Mouse (Mus musculus) stomach, embryonic 15.5 days (tissue): ENCODE results near the gene Rrp7a. TPM values are rescaled to one million over a fixed set of nuclear protein-coding genes. Genes with fewer than 3 reads are reported as not detected.

Experiments
- ATAC-seq: fragments of 200-750 bp; cut with Nextera tagmentation; 2 replicates; pipeline ENCODE4 v1.8.0; 2017; ENCODE audit warnings: low read depth, moderate number of reproducible peaks, moderate TSS enrichment; ENCODE audit not compliant: insufficient read depth, low FRiP score
- H3K27ac ChIP-seq: fragments of 300-500 bp; sonication (generic); 2 replicates; pipeline ENCODE4 v1.5.1; 2015; ENCODE audit warnings: mild to moderate bottlenecking, inconsistent platforms
- H3K27me3 ChIP-seq: fragments of 300-500 bp; sonication (generic); replicated peaks from 2 replicates; pipeline ENCODE4 v1.6.1; 2015; ENCODE audit warnings: inconsistent platforms
- H3K36me3 ChIP-seq: fragments of 300-500 bp; sonication (generic); 2 replicates; pipeline ENCODE4 v1.6.1; 2015; ENCODE audit warnings: inconsistent platforms
- H3K4me1 ChIP-seq: fragments of 300-500 bp; sonication (generic); 2 replicates; pipeline ENCODE4 v1.6.1; 2015; ENCODE audit warnings: inconsistent platforms
- H3K4me2 ChIP-seq: fragments of 300-500 bp; sonication (generic); 2 replicates; pipeline ENCODE4 v1.6.1; 2015; ENCODE audit warnings: mild to moderate bottlenecking, inconsistent platforms
- H3K4me3 ChIP-seq: fragments of 300-500 bp; sonication (generic); replicated peaks from 2 replicates; pipeline ENCODE4 v1.5.1; 2015; ENCODE audit warnings: inconsistent platforms
- H3K9ac ChIP-seq: fragments of 300-500 bp; sonication (generic); 2 replicates; pipeline ENCODE4 v1.6.1; 2015; ENCODE audit warnings: inconsistent platforms
- H3K9me3 ChIP-seq: fragments of 300-500 bp; sonication (generic); 2 replicates; pipeline ENCODE4 v1.6.1; 2016; ENCODE audit warnings: inconsistent platforms
- WGBS: fragments of 180-500 bp; shearing (Covaris S2); methylation state at CpG from one replicate; pipeline ENCODE4 v1.1.7; 2015; 5-methylcytosine and 5-hydroxymethylcytosine counted together
- polyA plus RNA-seq: library from polyadenylated mRNA; unstranded; fragments of >200 nt; fragmentation: Nextera tagmentation; extraction: Ambion mirVana; gene quantifications from 2 replicates; pipeline ENCODE4 v1.2.1, GENCODE M21; 2015

The Rrp7a gene
- polyA plus RNA-seq, 1 experiment from 2014 or later, result 56.0 TPM

DNA sequence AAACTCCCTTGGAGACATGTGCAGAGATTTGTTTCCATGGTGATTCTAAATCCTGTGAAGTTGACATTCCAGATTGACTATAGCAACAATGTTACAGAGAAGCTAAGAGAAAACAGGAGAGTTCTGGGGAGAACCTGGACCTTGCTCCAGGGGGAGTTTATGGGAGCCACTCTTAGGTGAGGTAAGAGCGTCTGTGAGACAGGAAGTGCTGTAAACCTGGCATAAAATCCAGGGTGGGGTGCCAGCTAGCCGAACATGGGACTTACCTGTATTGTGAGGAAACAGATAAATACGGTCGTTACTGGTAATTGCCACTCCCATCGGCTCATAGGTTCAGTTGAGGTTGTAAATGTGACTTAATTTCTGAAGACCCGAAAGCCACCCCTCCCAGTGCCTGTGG is 16.2 kb downstream of the Rrp7a start:
- H3K9me3 ChIP-seq, result no peaks in the 10 kb centered on the region
- no peak overlapping the region for H3K4me3 ChIP-seq
- no peak for ATAC-seq
- no peak overlapping the region for H3K4me2 ChIP-seq
- WGBS, result 70% methylated on average over 6 of the region's 6 CpGs
- no peak overlapping the region for H3K9ac ChIP-seq
- no peak overlapping the region for H3K27ac ChIP-seq
- H3K36me3 ChIP-seq, result 0 out of 2 replicates have a peak, but pooled peaks cover 4% of the 10 kb centered on the region
- no peaks in the 10 kb centered on the region for H3K27me3 ChIP-seq
- no peaks in the 10 kb centered on the region for H3K4me1 ChIP-seq

DNA sequence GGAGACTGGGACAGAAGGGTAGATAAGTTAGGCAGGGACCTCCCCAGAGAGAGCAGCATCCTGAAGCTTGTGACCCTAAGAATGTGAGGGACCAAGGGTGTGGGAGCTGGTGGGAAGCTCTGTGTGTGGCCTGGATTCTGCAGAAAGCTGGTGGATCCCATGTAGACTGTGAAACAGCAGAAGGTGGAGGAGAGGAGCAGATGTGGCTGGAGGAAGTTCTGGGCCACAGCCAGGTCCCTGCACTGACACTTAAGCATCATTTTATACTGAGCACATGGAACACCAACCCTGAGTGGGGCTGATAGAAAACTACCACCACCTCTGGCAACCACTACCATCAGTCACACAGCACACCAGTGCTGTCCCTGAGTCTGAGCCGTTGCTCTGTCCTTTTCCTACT is 19.5 kb downstream of the Rrp7a start:
- no peaks in the 10 kb centered on the region for H3K9me3 ChIP-seq
- no peak for ATAC-seq
- no peak overlapping the region for H3K9ac ChIP-seq
- no peak overlapping the region for H3K27ac ChIP-seq
- no peaks in the 10 kb centered on the region for H3K27me3 ChIP-seq
- H3K4me1 ChIP-seq, result peaks cover 6% of the 10 kb centered on the region; the same call in 1 of the 2 replicates
- H3K4me2 ChIP-seq, result no peak overlapping the region
- no peaks in the 10 kb centered on the region for H3K36me3 ChIP-seq
- no peak overlapping the region for H3K4me3 ChIP-seq
- 56% methylated on average over 1 of the region's 1 CpGs for WGBS

DNA sequence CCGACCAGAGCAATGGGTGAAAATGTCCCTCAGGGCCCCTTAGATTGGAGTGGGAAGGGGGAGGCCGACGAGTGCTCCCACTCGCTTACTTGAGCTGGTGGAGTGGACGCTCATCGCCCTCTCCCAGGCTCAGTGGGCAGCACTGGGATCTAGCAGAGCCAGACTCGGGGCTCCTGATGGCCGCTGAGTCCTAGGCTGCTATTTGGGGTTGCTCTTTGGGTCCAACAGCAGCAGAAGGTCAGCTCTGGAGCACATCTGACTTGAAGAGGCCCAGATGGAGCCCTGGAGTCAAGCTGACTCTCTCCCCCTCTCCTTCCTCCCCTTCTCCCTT is 22.3 kb downstream of the Rrp7a start:
- Histone ChIP-seq H3K4me1 (peaks cover 6% of the 10 kb centered on the region; the same call in 1 of the 2 replicates), H3K9ac (peak overlapping the region; percentile 75), H3K27ac (peak overlapping the region; percentile 60; the same call in 1 of the 2 replicates), H3K27me3 (no peaks in the 10 kb centered on the region), H3K9me3 (no peaks in the 10 kb centered on the region), H3K36me3 (no peaks in the 10 kb centered on the region), H3K4me3 (peak overlapping the region; percentile 66), H3K4me2 (peak overlapping the region; percentile 91)
- ATAC-seq, result peak; percentile 16; the same call in 1 of the 2 replicates
- 2% methylated on average over 8 of the region's 8 CpGs for WGBS

DNA sequence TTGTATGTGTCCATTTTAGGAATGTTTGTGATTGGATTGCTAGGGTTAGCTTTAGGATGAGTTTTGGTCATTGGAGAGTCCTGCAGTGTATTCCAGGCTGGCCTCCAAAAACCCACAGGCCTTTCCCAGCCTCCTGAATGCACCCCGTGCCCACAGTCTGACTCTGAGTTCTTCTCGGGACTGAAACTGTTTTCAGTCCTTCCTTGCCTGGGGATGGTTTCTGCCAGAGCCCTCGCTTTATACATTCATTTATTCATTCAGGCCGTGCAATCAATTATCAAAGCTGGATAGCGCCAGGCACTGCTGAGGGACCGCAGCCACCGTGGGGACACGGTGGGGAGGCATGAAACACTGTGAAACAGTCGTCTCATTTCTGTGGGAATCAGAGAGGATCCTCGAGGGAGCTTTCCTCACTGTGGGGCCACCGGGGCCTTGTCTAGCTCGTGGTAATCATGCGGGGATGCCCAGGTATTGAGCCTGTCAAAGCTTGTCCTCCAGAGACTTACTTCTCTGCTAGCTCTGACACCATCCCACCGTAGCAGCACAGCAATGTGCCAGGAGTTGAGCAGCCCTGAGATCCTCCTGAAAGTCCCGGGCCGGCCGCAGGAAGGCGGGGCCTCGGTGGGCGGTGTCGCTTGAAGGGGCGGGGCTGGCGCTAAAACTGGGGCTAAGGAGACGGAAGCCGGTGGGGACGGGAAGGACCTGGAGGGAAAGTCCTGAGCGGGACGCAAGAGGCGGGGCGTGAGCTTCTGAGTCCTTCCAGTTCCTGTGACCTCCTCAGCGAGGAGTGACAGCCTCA is 22.9 kb downstream of the Rrp7a start:
- peak overlapping the region; percentile 66 for H3K4me3 ChIP-seq
- 3% methylated on average over 31 of the region's 31 CpGs for WGBS

DNA sequence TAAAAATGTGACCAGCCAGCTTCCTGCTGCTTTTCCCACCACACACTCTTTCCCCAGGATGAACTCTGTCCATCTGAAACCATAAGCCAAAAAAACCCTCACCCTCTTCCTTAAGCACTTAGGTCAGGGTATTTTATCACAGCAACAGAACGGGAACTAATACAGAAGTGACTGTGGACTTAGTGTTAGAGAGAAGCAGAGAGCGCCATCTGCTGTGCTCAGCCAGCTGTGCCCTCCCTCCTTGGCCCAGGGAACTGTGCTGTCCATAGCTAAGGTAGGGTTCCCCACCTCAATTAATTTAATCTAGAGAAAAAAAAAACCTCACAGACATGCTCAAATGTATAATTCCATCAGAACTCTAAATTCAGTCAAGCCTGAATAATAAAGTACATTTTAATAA is 26.7 kb downstream of the Rrp7a start:
- H3K4me1 ChIP-seq, result peaks cover 6% of the 10 kb centered on the region; the same call in 1 of the 2 replicates
- no peaks in the 10 kb centered on the region for H3K9me3 ChIP-seq
- no peak overlapping the region for H3K27ac ChIP-seq
- ATAC-seq, result no peak
- no peak overlapping the region for H3K4me3 ChIP-seq
- H3K36me3 ChIP-seq, result no peaks in the 10 kb centered on the region
- WGBS, result 53% methylated on average over 2 of the region's 2 CpGs
- H3K4me2 ChIP-seq, result no peak overlapping the region
- H3K9ac ChIP-seq, result no peak overlapping the region
- no peaks in the 10 kb centered on the region for H3K27me3 ChIP-seq

More for the DNA sequence above, 22.9 kb downstream of the Rrp7a start:
- peaks cover 6% of the 10 kb centered on the region; the same call in 1 of the 2 replicates for H3K4me1 ChIP-seq
- no peaks in the 10 kb centered on the region for H3K27me3 ChIP-seq
- peak; percentile 92 for ATAC-seq
- peak overlapping the region; percentile 60; the same call in 1 of the 2 replicates for H3K27ac ChIP-seq
- H3K36me3 ChIP-seq, result no peaks in the 10 kb centered on the region
- H3K9ac ChIP-seq, result peak overlapping the region; percentile 75
- no peaks in the 10 kb centered on the region for H3K9me3 ChIP-seq
- peak overlapping the region; percentile 91 for H3K4me2 ChIP-seq

DNA sequence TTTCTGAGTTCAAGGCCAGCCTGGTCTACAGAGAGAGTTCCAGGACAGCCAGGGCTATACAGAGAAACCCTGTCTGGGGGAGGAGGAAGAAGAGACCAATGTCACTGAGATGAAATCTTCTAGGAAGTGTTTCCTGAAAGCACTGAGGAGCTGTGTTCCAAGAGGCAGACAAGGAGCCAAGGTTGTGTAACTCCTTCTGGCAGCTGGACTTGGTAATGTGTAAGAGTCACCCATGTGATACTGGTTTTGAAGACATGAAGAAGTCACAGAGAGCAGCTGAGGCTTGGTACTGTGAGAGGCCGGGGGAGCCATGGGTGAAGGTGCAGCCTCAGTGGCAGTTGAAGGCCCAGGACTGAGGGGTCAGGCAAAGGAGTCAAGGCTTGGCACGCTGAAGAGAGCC is 28.9 kb downstream of the Rrp7a start:
- H3K4me1 ChIP-seq, result peaks cover 8% of the 10 kb centered on the region; the same call in 1 of the 2 replicates
- H3K4me2 ChIP-seq, result no peak overlapping the region
- H3K36me3 ChIP-seq, result no peaks in the 10 kb centered on the region
- no peak overlapping the region for H3K4me3 ChIP-seq
- H3K27me3 ChIP-seq, result 0 out of 2 replicates have a peak, but pooled peaks cover 11% of the 10 kb centered on the region
- ATAC-seq, result no peak
- H3K9ac ChIP-seq, result no peak overlapping the region
- 67% methylated on average over 2 of the region's 2 CpGs for WGBS
- no peaks in the 10 kb centered on the region for H3K9me3 ChIP-seq
- H3K27ac ChIP-seq, result no peak overlapping the region

DNA sequence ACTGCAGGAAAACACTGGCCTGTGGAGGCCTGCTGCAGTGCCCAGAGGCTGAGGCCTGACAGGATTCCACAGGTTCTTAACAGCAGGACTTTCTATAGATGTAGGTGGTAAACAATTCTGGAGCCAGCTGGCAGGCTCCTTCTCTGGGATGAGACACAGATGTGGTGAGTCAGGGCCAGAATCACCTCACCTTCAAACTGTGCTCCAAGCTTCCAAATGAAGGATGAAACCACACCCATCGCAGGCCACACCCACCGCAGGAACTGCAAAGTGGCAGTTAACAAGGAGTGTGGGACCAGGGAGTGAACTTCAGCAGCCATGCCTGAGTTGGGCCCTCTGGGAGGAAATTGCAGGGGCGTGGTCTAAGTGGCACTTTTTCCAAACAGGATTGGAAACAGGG is 31.7 kb downstream of the Rrp7a start:
- H3K36me3 ChIP-seq, result no peaks in the 10 kb centered on the region
- no peak overlapping the region for H3K9ac ChIP-seq
- 0 out of 2 replicates have a peak, but pooled peaks cover 11% of the 10 kb centered on the region for H3K27me3 ChIP-seq
- H3K27ac ChIP-seq, result no peak overlapping the region
- WGBS, result 47% methylated on average over 3 of the region's 3 CpGs
- H3K4me2 ChIP-seq, result no peak overlapping the region
- H3K9me3 ChIP-seq, result no peaks in the 10 kb centered on the region
- H3K4me3 ChIP-seq, result no peak overlapping the region
- H3K4me1 ChIP-seq, result peaks cover 8% of the 10 kb centered on the region; the same call in 1 of the 2 replicates
- ATAC-seq, result 0 out of 2 replicates have a peak, but pooled peaks have one; percentile 35

DNA sequence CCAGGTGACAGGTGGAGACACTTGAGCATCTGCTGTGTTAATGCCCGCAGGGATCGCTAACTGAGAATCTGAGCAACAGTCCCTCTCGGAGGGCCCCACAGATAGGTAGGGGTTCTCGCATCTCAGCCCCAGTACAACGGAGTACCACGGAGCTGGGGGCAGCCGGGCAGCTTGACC is 33.3 kb downstream of the Rrp7a start, which contains the start of gene Serhl:
Serhl (plus strand) TSS at position 78 of the 177 bp plus-strand sequence.
- Histone ChIP-seq H3K9ac (no peak within 1 kb of the TSS), H3K27me3 (0 out of 2 replicates have a peak, but pooled peaks cover 11% of the 10 kb centered on the region), H3K27ac (no peak within 1 kb of the TSS), H3K4me1 (peaks cover 8% of the 10 kb centered on the region; the same call in 1 of the 2 replicates), H3K9me3 (no peaks in the 10 kb centered on the region), H3K4me3 (no peak within 1 kb of the TSS), H3K36me3 (no peaks in the 10 kb centered on the region), H3K4me2 (peak within 1 kb of the TSS; percentile 28; the same call in 1 of the 2 replicates)
- 23% methylated on average over 7 of the region's 7 CpGs for WGBS
- ATAC-seq, result no peak

DNA sequence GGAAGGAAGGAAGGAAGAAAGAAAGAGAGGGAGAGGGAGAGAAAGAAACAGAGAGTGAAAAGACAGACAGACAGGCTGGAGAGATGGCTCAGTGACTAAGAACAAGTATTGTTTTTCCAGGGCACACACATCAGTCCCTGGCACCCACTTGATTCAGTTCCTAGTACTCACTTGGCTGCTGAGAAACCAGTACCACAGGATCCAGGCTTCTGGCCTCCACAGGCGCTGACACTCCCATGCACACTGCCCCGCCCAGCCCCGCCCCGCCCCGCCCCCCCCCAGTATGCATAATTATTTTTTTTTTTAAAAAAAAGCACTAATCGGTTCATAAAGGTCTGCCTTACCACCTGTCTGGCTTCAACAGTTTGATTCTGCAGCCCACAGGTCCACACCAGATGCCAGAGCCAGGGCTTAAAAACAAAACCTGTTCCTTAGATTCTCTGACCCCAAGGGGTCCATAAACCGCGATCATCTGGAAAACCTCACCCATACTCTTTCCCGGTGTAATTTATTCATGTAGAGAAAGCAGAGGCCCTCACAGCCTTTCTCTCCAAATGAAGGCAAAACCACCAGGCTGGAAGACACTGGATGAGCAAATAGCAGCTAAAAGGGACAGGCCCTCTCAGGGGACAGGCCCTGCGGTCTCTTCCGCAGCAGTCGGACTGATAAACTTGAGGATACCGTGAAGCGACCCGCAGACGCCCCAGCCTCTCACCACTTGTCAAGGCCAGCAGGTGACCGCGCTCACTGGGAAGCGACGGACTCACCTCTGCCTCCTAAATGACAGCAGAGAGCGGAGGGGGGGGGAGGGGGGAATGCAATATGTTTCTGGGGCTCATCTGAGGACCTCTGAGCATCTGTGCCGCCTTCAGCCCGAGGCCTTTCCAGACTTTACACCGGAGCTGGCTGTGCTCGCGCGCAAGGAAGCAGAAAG is 33.8 kb downstream of the Rrp7a start:
- Histone ChIP-seq H3K36me3 (no peaks in the 10 kb centered on the region), H3K9me3 (no peaks in the 10 kb centered on the region), H3K4me1 (peaks cover 8% of the 10 kb centered on the region; the same call in 1 of the 2 replicates), H3K27me3 (0 out of 2 replicates have a peak, but pooled peaks cover 11% of the 10 kb centered on the region), H3K27ac (no peak overlapping the region), H3K9ac (no peak overlapping the region), H3K4me2 (peak overlapping the region; percentile 28; the same call in 1 of the 2 replicates), H3K4me3 (no peak overlapping the region)
- no peak; the same call in 1 of the 2 replicates for ATAC-seq
- WGBS, result 12% methylated on average over 27 of the region's 27 CpGs

DNA sequence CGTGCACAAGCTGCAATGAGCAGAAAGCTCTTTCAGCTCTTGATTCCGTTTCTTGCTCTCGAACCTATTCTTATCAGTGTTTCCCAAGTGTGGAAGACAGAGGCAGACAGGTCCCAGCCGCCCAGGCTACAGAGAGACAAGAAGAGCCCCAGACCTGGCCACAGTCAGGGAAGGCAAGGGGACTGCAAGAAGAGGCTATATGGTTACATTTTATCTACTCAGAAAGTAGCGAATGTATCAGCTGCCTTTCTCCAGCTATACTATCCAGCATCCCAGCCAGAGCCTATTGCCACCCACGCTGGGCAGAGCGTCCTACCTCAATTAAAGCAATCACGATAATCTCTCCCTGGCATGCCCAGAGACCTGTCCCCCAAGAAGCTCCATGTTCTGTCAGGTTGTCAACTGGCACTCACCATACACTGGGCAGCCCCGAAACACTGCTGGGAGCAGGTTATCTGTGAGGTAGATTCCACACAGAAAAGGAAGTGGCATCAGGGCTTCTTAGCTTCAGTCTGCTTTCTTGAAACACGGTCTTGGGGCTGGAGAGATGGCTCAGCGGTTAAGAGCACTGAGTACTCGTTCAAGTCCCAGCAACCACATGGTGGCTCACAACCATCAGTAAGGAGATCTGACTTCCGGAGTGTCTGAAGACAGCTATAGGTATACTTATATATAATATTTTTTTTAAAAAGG is 35.8 kb downstream of the Rrp7a start:
- WGBS, result 77% methylated on average over 13 of the region's 13 CpGs
- Histone ChIP-seq H3K9ac (no peak overlapping the region), H3K27me3 (0 out of 2 replicates have a peak, but pooled peaks cover 11% of the 10 kb centered on the region), H3K9me3 (no peaks in the 10 kb centered on the region), H3K4me1 (peaks cover 8% of the 10 kb centered on the region; the same call in 1 of the 2 replicates), H3K27ac (no peak overlapping the region), H3K4me2 (no peak overlapping the region), H3K4me3 (no peak overlapping the region), H3K36me3 (no peaks in the 10 kb centered on the region)
- ATAC-seq, result no peak

DNA sequence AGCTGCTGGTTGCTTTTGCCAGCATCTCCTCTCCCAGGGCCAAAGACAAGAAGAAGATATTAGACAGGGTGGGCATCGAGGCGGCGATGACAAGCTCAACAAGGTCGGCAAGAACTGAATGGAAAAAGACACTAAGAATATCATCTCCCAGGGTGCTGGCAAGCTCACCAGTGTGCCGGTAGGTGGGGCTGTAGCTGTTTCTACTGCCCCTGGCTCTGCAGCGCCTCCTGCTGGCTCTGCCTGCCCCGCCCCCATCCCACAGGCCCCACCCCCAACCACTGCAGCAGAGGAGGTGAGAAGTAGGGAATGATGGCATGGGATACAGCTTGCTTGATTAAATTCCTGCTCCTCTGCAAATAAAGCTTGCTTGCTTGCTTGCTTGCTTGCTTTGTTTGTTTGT is 36.7 kb downstream of the Rrp7a start:
- 33% methylated on average over 7 of the region's 7 CpGs for WGBS

More for the DNA sequence above, 36.7 kb downstream of the Rrp7a start:
- no peak overlapping the region for H3K4me2 ChIP-seq
- H3K27ac ChIP-seq, result no peak overlapping the region
- 0 out of 2 replicates have a peak, but pooled peaks cover 11% of the 10 kb centered on the region for H3K27me3 ChIP-seq
- H3K4me1 ChIP-seq, result peaks cover 8% of the 10 kb centered on the region; the same call in 1 of the 2 replicates
- H3K9ac ChIP-seq, result no peak overlapping the region
- no peaks in the 10 kb centered on the region for H3K9me3 ChIP-seq
- no peak overlapping the region for H3K4me3 ChIP-seq
- H3K36me3 ChIP-seq, result no peaks in the 10 kb centered on the region
- ATAC-seq, result no peak
